Mouse (Mus musculus): ENCODE data around the gene Cpm. TPM values are rescaled to one million over a fixed set of nuclear protein-coding genes. Genes with fewer than 3 reads are reported as not detected.

The Cpm gene
- total RNA-seq, 2 experiments from 2014 or later: 20.3 to 33.2 TPM

DNA sequence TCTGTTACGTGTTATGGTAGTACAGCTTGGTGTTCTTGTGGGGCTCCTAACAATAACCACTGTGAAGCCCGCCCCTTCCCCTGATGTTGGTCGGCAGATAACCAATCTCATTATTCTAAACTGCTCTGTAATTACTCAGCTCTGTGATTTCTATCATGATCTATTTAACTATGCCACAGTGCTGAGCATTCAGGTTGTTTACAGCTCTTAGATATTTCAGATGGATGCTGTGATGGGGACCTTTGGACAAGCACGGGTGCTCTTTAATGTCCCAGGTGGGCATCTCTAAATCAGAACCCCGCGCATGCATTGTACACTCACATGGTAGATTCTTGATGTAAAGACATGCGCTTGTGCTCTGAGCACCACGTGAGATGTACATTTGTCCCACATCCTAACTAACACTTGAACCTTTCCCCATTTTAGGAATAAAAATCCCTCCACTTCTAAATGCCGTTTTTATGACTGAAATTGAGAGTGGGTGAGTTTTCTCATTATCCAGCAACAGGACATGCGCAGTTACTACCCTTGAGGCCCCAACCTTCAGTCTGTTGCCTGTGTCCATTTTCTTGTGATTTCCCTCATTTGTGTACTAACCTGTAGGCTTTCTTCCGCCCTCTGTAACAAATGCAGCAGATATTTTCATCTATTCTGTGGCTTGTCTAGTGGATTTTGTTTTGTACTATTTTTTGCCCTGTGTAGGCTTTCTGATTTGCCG lies 14.6 kb downstream of the Cpm start:
- no peak for DNase-seq (ENCODE audit: low spot score in 2 of 2)

DNA sequence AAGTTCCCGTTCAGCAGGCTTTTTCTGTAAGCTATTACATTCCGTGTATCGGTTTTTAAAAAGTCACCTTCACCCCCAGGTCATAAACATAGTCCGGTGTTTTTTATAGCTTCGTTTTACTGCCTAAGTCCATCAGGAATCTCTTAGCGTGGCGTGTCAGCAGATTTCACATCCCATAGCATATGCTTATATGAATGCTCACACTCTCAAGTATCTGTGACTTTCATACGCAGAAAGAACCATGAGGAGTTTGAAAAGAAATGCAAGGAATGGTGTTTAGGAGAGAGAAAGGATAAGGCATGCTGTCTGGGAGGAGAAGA lies 15.1 kb downstream of the Cpm start:
- no peak for DNase-seq (ENCODE audit: low spot score in 2 of 2)

DNA sequence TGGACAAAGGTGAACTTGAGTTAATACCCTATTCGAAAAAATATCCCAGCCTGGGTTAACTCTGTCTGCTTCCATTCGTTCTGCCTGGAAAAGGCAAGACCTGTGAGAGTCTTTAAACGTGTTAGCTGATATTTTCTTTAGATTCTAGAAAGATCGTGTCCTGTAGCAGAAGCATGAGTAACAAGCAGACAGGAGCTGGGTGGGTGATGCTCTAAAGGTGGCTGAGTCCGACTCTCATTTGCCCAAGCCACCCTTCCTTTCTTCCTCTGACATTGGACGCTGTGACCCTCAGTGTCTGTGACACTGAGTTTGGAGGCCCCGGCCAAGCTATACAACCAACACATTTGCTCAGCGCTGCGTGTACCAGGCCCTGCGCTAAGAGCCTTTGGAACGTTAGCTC lies 15.5 kb downstream of the Cpm start:
- no peak for DNase-seq (ENCODE audit: low spot score in 2 of 2)

DNA sequence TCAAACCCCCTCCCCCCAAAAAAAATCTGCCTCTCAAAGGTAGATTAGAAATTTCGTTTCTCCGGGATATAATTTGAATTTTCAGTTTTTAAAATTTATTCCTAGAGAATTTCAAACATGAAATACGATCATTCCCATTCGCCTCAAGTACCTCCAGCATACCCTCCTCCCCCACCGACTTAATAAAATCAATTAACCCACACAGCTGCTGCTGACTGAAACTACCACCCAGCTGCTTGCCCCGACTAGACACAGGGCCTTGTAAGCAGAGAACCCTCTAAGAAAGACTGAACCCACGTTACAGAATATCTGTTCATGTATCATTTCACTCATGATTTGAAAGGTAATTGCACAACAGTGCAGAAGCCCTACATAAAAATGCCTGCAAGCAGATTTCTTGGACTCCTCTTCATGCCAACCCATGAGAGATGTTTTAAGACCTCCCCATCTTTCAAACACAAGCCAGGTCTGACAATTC lies 16.2 kb downstream of the Cpm start:
- no peak for DNase-seq (ENCODE audit: low spot score in 2 of 2)

DNA sequence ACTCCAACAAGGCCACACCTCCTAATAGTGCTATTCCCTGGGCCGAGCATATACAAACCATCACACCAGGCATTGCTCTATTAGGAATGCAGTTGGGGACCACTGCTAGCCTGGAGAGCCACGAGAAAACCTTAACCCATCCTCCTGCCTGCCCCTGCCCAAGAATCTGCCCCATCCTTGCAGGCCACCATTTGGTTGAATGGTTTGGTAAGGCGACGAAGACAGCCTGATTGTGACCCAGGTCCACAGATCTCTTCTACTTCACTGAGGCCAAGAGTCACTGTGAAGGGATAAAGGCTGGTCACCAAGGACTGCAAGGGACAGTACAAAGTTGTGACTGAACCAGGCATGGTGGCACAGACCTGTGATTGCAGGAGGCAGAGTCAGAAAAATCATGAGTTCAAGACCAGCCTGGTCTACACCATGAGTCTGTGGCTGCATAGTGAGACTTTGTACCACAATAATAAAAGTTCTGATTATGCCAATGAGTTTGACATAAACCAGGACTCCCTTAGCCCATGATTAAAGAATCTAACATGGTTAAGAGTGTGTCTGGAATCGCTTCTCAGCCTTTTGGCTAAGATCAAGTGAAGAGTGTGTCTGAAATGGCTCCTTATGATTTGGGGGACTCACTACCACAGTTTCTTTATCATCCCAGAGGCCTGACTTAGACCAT lies 17.3 kb downstream of the Cpm start:
- DNase-seq (ENCODE audit: low spot score in 2 of 2): no peak

DNA sequence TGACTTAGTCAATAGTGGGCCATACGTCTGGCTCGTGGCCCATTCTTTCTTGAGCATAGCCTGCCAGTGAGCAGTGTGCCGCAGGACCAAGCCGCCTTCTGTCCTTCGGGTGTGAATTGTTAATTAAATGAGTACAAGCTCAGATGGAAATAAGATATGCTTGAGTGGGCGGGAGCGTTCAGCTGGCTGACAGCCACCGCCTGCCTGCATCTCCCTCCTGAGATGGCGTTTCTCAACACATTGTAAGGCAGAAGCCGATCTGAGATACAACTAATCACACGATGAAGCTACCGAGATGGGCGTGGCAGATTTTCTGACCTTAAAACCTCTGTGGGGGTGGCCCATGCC lies 17.8 kb downstream of the Cpm start:
- no peak for DNase-seq (ENCODE audit: low spot score in 2 of 2)

DNA sequence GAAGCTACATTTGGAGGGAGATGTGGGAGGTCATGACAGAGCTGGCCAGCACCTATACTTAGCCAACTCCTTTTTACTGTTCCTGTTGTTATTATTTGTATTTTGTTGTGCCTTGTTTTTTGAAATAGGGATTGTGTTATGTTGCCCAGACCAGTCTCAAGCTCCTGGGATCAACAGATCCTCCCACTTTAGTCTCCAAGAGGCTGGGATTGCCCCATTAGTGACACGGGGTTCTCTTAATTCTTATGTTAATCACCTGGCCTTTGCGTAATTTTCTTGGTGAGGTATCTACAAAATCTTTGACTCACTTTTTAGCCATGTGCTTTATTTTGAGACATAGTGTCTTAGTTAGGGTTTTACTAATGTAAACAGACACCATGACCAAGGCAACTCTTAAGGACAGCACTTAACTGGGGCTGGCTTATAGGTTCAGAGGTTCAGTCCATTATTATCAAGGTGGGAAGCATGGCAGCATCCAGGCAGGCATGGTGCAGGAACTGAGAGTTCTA lies 18.7 kb downstream of the Cpm start:
- DNase-seq (ENCODE audit: low spot score in 2 of 2): no peak

DNA sequence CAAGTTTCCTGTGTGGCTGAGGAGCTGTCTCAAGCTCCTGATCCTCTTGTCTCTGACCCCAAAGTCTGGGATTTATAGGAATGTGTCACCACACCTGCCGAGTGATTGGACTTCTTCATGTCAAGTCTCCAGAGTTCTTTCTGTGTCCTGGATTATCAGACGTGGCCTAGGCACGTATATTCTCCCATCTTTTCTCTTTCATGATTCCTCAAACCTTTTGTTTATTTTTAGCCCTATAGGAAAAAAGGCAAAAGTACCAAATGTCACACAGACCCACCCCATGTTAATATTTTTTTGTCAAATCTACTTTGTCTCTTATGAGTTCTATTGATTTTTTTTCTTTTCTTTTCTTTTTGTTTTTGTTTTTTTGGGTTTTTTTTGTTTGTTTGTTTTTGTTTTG lies 19.3 kb downstream of the Cpm start:
- DNase-seq (ENCODE audit: low spot score in 2 of 2): no peak

DNA sequence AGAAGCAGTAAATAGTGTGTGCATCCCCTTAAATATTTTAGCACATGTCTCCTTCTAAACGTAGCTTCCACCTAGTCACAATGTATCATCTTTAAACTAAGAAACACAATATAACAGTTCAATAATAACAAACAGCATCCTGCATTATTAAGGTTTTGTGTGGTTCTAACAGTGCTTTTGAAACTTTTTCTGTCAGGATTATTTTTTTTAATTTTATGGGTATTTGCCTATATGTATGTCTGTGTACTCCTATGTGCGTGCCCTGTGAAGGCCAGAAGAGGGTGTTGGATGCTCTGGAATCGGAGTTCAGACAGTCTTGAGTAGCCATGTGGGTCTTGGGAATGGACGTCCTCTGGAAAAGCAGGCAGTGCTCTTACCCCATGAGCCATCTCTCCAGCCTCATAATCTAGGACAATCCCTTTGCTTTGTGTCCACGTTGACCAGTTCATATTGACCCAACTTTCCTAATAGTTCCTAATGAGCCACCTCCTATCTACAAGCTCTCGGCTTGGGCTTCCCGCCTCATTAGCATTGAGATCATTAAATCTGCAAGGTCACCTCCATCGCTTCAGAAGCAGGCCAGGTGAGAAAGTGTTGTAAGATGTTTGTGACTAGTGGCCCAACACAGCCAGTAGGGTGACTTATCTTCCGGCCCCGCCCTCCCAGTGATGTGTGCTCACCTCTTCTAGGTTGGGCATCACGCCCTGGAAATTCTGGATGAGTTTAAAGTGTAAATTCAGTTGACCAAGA lies 20.2 kb downstream of the Cpm start:
- no peak for DNase-seq (ENCODE audit: low spot score in 2 of 2)

DNA sequence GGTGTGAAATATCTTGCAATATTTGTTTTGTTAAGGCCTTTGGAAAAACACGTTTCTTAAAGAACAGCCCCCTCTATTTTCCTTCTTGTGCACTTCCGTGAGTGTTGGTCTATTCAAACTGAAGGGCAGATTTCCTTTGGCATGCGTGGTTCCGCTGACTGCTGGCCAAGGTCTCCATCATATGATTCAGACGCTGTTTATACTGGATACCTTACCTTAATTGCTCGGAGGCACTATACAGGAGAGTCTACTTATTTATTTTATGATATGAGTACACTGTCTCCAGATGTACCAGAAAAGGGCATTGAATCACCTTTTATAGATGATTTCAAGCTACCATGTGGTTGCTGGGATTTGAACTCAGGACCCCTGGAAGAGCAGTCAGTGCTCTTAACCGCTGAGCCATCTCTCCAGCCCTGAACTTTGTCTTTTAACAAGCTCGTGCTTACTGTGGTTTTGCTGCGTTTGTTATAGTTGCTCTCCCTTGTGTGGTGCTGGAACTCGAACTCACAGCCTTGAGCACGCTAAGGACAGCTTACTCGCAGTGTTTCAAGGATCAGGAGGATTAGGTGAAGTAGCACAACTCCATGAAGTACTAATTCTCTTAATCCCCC lies 20.8 kb downstream of the Cpm start:
- no peak for DNase-seq (ENCODE audit: low spot score in 2 of 2)

DNA sequence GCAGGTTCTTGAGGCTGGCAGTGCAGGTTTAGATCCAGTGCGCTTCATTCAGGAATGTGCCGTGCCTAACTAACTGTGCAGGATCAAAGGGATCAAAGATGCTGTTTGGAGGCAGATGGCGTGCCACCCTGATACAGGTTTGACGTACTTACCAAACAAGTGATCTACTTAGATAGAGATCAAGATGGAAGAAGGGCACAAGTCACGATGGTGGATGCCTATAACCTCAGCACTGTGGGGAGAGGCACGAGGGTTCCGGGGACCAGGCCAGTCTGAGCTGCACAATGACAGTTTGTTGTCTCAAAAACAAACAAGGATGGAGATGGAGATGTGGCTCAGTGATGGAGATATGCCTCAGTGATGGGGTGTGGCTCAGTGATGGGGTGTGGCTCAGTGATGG lies 21.4 kb downstream of the Cpm start:
- no peak for DNase-seq (ENCODE audit: low spot score in 2 of 2)

DNA sequence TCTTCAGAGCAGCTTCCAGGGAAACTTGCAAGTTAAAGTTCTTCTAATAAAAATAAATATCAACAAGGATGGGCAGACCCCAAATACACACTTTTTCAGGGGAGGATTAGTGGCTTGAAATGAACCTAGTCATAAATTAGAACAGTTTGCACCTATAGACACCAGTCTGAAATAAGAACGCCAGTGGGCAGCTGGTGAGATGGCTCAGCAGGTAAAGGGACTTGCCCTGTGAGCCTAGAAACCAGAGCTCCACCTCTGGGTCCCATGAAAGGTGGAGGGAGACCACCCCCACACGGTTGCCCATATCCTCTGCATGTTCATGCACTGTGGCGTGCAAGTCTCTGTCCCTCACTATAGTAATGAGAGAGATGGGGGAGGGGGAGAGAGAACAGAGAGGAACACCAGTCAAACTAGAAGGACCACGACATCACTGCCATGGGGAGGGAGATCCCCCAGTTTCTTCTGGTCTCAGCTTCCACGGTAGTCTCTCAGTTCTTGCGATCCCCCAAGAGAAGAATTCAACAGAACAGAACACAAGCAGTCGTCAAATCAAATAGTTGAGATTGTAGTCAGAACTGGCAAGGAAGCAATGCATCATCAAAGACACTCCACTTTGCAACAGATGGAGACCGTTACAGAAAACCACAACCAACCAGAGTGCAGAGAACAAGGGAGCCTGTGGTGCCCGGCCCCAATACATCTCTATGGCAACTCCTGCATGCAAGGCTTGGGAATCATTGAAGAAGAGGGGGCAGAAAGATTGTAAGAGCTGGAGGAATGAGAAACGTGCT lies 22.5 kb downstream of the Cpm start:
- DNase-seq (ENCODE audit: low spot score in 2 of 2): no peak

DNA sequence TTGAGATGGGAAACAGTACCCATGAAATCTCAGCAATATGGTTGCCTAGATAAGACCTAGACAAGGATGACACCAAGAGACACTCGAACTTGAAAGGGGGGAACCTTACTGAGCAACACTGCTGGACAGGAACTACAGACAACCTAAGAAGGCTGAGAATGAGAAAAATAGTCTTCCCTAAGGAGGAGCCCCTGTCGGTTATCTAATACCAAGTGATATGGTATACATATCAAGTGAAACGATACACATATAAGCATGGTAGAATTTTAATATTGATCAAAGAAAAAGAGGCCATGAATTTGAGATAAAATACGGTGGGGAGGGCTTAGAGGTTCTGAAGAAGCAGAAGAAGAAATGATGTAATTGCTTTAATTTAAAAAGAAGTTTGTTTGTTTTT lies 23.1 kb downstream of the Cpm start:
- DNase-seq (ENCODE audit: low spot score in 2 of 2): no peak

DNA sequence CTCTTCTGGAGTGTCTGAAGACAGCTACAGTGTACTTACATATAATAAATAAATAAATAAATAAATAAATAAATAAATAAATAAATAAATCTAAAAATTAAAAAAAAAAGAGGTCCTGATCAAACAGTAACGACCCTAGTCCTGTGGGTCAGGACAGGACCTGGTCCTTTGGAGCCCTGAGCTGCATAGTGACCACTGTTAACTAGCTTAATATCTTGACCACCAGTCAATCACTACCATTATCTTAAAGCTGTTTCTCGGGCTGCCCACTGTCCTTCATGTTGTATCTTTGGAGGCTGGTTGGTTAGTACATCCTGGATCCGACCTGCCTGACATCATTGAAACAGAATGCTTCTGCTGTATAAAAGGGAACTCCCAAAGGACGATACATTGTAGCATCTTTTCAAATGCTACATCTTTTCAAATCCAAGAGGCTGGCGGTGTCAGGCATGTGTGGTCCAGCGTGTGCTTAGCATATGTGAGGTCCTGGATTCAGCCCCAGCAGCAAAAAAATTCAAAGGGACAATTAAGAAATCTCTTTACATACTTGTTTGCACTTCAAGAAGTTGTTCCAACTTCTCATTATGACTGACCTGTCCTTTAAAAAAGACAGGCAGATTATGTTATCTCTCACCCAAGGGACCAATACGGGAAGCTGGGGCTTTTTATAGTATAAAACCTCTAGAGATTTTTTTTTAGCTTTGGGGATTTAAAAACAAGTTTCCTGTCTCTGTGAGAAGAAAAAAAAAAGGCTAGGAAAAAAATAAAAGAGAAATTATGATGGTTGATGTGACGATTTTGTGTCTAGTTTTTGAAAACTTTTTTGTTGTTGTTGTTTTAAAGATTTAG lies 23.9 kb downstream of the Cpm start:
- no peak for DNase-seq (ENCODE audit: low spot score in 2 of 2)

DNA sequence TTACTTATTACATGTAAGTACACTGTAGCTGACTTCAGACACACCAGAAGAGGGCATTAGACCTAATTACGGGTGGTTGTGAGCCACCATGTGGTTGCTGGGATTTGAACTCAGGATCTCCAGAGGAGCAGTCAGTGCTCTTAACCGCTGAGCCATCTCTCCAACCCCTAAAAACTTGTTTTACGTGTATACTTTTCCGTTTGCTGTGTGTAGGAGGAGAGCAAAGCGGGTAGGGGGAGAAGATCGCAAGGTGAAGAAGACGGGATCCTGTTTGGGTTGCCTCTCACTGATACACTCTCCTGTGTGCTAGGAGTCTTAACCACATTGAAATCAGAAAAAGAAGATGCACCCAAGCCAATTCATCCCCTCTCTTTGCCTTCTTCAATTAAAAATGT lies 24.5 kb downstream of the Cpm start:
- no peak for DNase-seq (ENCODE audit: low spot score in 2 of 2)

DNA sequence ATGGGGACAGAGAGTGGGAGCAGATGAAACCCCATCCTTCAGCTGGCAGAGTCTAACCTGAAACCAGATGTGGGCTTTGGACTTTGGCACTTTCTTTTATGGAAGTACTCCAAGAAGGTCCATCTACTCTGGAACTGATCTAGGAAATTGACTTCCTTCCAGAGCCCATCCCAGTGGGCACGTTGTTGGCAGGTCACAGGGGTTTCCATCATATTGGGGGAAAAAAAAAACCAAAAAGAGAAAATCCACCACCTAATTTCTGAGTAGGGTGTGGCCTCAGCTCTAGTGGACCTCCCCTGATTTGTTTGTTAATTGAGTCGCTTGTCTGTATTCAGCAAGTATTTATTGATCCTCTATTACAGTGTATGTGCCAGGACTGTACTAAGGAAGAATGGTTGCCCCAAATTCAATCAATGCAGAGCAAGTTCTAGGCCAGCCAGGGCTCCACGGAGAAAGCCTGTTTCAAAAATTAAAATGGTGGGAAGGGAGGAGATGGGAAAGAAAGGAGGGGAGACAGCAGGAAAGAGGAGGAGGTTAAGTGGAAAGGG lies 25.4 kb downstream of the Cpm start:
- no peak for DNase-seq (ENCODE audit: low spot score in 2 of 2)

DNA sequence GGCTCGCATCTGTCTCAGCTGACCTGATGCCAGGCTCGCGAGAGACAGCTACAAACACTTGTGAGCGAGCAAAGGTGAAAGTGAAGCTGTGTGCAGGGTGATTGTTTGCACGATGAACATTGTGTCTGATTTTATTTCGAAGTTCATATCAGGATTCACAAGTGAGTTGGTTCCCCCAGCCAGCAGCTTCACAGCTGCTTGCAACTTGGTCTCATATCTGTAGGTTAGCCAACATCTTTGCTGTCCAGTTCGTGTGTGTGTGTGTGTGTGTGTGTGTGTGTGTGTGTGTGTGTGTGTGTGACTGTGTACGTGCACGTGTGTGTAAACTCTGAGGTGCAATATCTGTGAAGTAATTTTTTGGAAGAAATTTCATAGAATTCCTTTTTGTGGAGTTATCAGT lies 26.2 kb downstream of the Cpm start:
- no peak for DNase-seq (ENCODE audit: low spot score in 2 of 2)

DNA sequence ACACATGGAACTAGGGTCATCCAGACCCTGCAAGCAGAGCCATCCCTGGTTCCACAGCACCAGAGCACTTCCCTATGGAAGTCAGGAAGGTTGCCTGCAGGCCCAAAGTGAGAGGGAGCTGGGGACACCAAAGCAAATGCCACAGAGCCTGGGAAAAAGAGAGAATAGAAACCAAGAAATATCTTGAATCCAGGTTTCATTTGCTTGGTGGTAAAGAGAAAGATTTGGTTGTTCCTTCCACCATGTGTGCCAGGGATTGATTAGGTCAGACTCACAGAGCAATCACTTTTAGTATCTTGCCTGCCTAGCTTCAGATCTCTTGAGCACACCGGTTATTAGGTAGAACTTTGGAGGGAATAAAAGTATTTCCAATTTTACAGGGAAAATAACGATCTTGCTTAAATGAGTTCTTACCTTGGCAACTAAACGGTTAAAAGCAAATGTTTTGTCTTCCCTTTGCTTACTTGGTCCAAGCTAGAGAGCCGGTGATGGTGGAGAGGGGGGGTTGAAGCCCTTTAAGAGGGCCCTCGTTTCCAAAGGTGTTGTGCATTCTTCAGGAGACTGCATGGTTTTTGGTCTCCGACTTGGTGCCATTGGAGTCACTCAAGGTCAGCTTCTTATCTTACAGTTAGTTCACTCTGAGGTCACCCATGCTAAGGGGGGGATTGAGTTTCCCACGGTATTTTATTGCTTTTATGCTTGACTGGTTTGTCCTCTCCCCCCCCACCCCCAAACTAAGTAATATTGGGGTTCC lies 26.8 kb downstream of the Cpm start:
- DNase-seq (ENCODE audit: low spot score in 2 of 2): no peak

DNA sequence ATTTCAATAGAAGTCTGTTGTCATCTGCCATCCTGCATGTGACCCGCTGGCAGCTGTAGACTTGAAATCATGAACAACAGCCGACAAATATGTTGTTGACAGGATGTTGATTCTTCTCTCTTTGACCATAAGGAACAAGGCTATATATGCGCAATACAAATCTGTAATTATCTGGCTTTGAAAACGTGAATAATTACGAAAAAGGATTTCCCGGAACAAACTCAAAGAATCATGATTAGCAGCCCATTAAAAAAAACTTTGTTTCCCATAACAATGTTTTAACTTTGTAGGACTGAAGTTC lies 27.3 kb downstream of the Cpm start:
- no peak for DNase-seq (ENCODE audit: low spot score in 2 of 2)
